Mouse (Mus musculus): ENCODE measurements around the gene Sparc. TPM values are rescaled to one million over a fixed set of nuclear protein-coding genes. Genes with fewer than 3 reads are reported as not detected.

Gene Sparc
- polyA plus RNA-seq, 1 experiment from 2014 or later: 1,532 TPM

DNA sequence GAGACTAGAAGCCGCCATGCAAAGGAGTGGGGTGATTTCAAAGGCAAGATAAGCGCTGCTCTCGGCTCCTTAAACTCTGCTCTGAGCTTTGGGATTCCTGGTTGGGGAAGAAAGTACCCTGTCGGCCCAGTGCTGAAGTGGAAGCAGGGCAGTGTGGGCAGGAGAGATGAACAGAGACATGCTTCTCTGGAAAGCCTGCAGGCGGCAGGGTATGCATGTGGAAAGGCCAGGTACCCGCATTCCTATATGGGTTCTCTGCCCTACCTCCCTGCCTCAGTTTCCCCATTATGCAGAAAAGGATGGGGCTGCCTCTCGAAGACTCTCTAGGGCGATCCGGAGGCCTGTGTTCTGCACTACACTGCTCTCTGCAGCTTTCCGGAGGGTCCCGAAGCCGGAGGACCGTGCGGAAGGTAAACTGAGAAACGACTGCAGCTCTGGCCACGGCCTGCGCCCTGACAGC lies 37.6 kb upstream of the Sparc start:
- under 1% methylated on average over 17 of the region's 17 CpGs for WGBS
- Histone ChIP-seq H3K27ac (peak overlapping the region; percentile 66), H3K4me3 (replicated peaks) (peak overlapping the region; percentile 82), H3K36me3 (no peaks in the 10 kb centered on the region), H3K27me3 (replicated peaks) (no peaks in the 10 kb centered on the region), H3K4me1 (replicated peaks) (peaks cover 17% of the 10 kb centered on the region), H3K4me2 (replicated peaks) (peak overlapping the region; percentile 85), H3K9ac (peak overlapping the region; percentile 70), H3K9me3 (no peaks in the 10 kb centered on the region)
- peak; percentile 52 for ATAC-seq

DNA sequence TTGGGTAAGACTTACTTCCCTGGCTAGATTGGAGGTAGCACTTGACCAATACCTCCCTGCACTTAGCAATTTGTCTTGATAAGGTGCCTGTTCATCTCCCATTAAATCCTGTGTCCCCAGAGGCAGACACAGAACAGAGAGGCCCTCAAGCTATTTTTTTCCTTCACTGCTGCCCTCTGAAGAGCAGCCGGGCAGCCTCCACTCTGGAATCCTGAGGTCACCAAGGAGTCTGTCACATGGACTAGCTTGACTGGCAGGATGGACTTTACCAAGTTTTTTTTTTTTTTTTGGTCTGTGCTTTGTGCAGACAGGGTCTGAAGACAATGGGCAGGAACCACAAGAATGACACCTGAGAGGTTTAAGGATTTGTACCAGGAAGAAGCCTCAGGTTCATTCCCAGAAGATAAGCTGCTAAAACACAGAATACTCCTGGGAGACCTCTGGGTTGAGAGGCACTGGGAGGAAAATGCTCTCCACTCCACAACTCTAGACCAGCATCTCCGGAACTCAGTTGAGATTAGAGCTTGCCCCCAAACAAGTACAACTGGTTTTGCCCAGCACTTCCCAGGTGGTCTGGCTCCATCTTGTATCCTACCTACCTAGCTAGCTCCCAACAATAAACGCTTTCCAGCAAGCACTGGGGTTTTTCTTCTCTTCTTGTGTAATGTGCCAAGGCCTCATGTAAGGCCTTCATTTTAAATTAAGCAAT lies 37.0 kb upstream of the Sparc start:
- Histone ChIP-seq H3K27me3 (replicated peaks) (no peaks in the 10 kb centered on the region), H3K27ac (peak overlapping the region; percentile 66), H3K4me3 (replicated peaks) (peak overlapping the region; percentile 82), H3K9ac (peak overlapping the region; percentile 70), H3K36me3 (no peaks in the 10 kb centered on the region), H3K9me3 (no peaks in the 10 kb centered on the region), H3K4me1 (replicated peaks) (peaks cover 17% of the 10 kb centered on the region), H3K4me2 (replicated peaks) (peak overlapping the region; percentile 85)
- no peak for ATAC-seq
- WGBS: 15% methylated on average over 3 of the region's 3 CpGs

DNA sequence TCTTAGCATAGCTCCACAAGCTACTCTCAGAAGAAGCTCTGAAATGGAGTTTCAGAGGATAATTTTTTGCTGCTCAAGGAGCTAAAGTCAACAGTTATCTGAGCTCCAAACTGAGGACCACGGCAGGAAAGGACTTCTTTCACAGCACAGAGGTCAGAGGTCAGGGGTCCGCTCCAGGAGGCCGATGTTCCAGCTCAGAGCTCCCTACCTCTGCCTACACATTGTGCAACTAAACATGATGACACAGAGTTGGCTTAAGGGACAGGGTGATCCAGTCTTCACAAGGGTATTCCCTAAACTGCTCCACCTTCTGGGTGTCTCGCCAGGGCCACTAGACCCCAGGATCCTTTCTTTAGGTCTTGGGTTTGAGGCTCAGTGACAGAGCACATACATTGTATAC lies 35.5 kb upstream of the Sparc start:
- Histone ChIP-seq H3K9ac (no peak overlapping the region), H3K4me2 (replicated peaks) (no peak overlapping the region), H3K4me3 (replicated peaks) (no peak overlapping the region), H3K27me3 (replicated peaks) (no peaks in the 10 kb centered on the region), H3K36me3 (no peaks in the 10 kb centered on the region), H3K9me3 (no peaks in the 10 kb centered on the region), H3K27ac (no peak overlapping the region), H3K4me1 (replicated peaks) (peaks cover 17% of the 10 kb centered on the region)
- ATAC-seq: no peak
- 53% methylated on average over 4 of the region's 4 CpGs for WGBS

DNA sequence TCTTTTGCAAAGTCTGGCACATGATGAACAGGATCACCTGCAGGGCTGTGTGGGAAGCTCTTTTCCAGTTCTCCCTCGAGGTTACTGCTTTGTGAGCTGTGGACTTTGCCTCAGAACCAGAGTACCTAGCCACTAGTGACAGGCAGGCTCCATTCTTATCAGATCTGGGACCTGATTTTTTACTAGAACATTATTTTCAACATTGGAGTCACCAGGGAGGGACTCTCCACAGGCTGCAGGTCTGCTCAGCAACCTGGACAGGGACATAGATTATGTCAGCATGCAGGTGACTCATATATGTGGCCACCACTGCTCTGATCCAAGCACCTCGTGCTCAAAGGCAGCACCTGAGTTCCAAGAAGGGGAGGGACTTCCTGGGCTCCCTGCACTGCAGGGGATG lies 32.2 kb upstream of the Sparc start:
- Histone ChIP-seq H3K9ac (no peak overlapping the region), H3K4me1 (replicated peaks) (peaks cover 9% of the 10 kb centered on the region), H3K9me3 (no peaks in the 10 kb centered on the region), H3K4me2 (replicated peaks) (no peak overlapping the region), H3K27me3 (replicated peaks) (no peaks in the 10 kb centered on the region), H3K4me3 (replicated peaks) (no peak overlapping the region), H3K27ac (no peak overlapping the region), H3K36me3 (no peaks in the 10 kb centered on the region)
- 47% methylated on average over 2 of the region's 2 CpGs for WGBS
- peak; percentile 82 for ATAC-seq

DNA sequence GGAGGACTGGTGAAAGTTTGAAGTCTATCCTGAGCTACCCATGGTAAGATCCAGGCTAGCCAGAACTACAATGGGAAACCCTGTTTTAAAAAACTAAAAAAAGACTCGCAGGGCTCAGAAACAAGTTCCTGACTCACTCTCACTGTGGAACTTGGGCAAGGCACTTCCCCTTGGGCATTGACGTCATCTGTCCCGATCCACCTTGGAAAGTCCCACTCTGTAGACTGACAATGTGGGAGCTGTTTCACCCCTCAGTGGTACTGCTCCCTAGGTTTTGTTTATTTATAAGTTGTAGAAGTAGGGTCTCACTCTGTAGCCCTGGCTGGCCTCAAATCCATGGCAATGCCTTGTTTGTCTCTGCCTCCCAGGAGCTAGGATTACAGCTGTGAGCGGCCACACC lies 30.7 kb upstream of the Sparc start:
- H3K4me3 ChIP-seq (replicated peaks): no peak overlapping the region
- no peak overlapping the region for H3K27ac ChIP-seq
- H3K9me3 ChIP-seq: no peaks in the 10 kb centered on the region
- 89% methylated on average over 4 of the region's 4 CpGs for WGBS
- no peak overlapping the region for H3K4me2 ChIP-seq (replicated peaks)
- no peak for ATAC-seq
- no peaks in the 10 kb centered on the region for H3K4me1 ChIP-seq (replicated peaks)
- H3K27me3 ChIP-seq (replicated peaks): no peaks in the 10 kb centered on the region
- no peaks in the 10 kb centered on the region for H3K36me3 ChIP-seq
- no peak overlapping the region for H3K9ac ChIP-seq

DNA sequence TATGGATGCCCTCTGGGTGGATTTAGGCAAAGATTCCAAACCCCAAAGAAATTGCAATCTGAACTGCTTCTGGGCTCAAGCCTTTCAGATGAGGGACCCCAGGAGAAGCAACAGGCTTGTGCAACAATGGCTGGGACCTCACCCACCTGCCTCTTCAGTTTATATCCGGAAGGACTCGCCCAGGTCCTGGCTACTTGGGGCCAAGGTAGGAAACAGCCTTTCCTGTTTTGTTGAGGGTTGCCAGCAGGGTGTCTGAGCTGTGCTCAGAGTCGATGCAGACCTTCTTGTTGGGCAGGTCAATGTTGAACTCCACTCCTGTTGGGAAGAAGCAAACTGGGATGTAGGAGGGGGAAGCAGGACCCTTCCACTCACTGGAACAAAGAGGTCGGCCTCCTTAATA lies 27.3 kb upstream of the Sparc start:
- no peak for ATAC-seq
- no peak overlapping the region for H3K9ac ChIP-seq
- 0 out of 2 replicates have a peak, but pooled peaks cover 3% of the 10 kb centered on the region for H3K4me1 ChIP-seq (replicated peaks)
- H3K4me3 ChIP-seq (replicated peaks): no peak overlapping the region
- H3K27me3 ChIP-seq (replicated peaks): no peaks in the 10 kb centered on the region
- H3K27ac ChIP-seq: no peak overlapping the region
- no peaks in the 10 kb centered on the region for H3K36me3 ChIP-seq
- no peaks in the 10 kb centered on the region for H3K9me3 ChIP-seq
- 77% methylated on average over 4 of the region's 4 CpGs for WGBS
- no peak overlapping the region for H3K4me2 ChIP-seq (replicated peaks)

DNA sequence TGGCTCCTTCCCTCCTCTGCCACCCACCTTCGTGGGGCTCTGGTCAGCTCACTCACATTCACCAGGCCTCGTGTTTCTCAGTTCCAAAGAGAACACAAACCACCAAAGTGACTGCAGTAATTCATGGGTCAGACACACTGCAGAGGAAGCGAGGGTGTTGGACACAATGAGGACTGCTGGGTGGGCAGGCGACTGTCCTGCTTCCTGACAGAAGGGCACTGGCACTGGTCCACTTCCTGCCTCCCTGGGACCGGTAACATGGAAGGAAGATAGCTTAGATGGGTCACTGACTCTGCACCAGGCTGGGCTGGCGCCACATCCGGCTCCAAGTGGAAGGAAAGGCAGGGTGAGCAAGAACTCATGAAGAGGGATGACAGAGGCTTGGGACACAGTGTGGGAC lies 26.5 kb upstream of the Sparc start:
- H3K27me3 ChIP-seq (replicated peaks): no peaks in the 10 kb centered on the region
- no peaks in the 10 kb centered on the region for H3K9me3 ChIP-seq
- H3K4me3 ChIP-seq (replicated peaks): no peak overlapping the region
- 0 out of 2 replicates have a peak, but pooled peaks cover 3% of the 10 kb centered on the region for H3K4me1 ChIP-seq (replicated peaks)
- H3K9ac ChIP-seq: no peak overlapping the region
- no peak for ATAC-seq
- WGBS: 73% methylated on average over 7 of the region's 7 CpGs
- no peak overlapping the region for H3K27ac ChIP-seq
- H3K4me2 ChIP-seq (replicated peaks): no peak overlapping the region
- no peaks in the 10 kb centered on the region for H3K36me3 ChIP-seq

DNA sequence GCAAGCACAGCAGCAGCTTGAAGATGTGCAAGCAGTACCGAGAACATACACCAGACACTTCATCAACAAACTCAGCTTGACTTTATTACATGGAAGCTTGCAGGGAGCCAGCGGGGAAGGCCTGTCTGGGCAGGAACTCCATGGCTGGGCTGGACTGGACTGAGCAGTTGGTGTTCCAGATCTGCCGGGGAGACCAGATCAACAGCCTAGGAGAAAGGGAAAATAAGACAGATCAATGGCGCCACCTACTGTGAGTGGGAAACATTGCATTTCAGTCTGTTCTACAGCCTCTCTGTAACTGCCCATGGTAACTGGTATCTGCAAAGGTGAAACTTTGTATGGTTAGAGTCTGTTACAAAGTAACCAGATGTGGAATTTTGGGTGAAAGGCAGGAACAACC lies 23.6 kb upstream of the Sparc start:
- H3K36me3 ChIP-seq: no peaks in the 10 kb centered on the region
- H3K9ac ChIP-seq: no peak overlapping the region

DNA sequence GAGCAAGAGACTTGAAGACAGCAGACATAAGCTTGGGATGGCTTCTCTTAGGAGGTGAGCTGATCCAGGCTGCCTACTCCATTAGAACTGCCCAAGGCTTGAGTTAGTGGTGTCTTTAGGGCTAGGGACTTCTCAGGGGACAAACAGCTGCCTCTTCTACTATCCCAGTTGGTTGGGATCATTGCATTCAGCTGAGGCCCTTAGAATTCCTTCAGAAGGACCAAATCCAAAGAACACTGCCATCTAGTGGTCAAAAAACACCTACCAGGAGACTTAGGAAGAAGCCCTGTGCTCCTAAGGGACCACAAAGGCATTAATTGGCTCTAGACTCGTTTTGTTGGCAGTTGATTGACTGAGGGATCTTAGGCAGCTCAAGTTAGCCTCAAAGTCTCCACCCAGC lies 21.8 kb upstream of the Sparc start:
- no peaks in the 10 kb centered on the region for H3K9me3 ChIP-seq
- no peaks in the 10 kb centered on the region for H3K36me3 ChIP-seq
- no peak overlapping the region for H3K27ac ChIP-seq
- no peaks in the 10 kb centered on the region for H3K27me3 ChIP-seq (replicated peaks)
- no peak overlapping the region for H3K4me3 ChIP-seq (replicated peaks)
- no peak overlapping the region for H3K9ac ChIP-seq
- no peak overlapping the region for H3K4me2 ChIP-seq (replicated peaks)
- ATAC-seq: peak; percentile 63
- 3% methylated on average over 1 of the region's 1 CpGs for WGBS
- 0 out of 2 replicates have a peak, but pooled peaks cover 3% of the 10 kb centered on the region for H3K4me1 ChIP-seq (replicated peaks)

More for the DNA sequence above, 23.6 kb upstream of the Sparc start:
- Histone ChIP-seq H3K27me3 (replicated peaks) (no peaks in the 10 kb centered on the region), H3K9me3 (no peaks in the 10 kb centered on the region), H3K4me1 (replicated peaks) (0 out of 2 replicates have a peak, but pooled peaks cover 3% of the 10 kb centered on the region), H3K4me2 (replicated peaks) (no peak overlapping the region), H3K4me3 (replicated peaks) (no peak overlapping the region), H3K27ac (no peak overlapping the region)
- ATAC-seq: peak; percentile 72
- 14% methylated on average over 4 of the region's 4 CpGs for WGBS

DNA sequence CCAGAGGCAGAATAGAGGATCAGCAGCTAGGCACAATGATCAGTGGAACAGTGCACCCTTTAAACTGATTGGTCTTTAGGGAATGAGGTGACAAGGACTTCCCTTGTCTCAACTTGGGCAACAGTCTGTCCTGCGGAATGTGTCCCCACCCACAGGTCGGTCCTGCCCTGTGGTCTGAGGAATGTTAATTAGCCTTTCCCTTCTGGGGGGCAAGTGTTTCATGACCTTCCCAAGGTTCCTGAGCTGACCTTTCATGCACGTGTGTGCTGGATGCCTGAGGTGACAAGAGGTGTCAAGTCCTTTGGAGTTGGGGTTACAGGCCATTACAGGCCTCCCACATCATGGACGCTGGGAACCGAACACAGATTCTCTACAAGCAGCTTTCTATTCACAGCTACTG lies 16.7 kb upstream of the Sparc start:
- 63% methylated on average over 5 of the region's 5 CpGs for WGBS
- H3K4me1 ChIP-seq (replicated peaks): no peaks in the 10 kb centered on the region
- no peak overlapping the region for H3K4me3 ChIP-seq (replicated peaks)
- no peaks in the 10 kb centered on the region for H3K36me3 ChIP-seq
- no peaks in the 10 kb centered on the region for H3K9me3 ChIP-seq
- no peaks in the 10 kb centered on the region for H3K27me3 ChIP-seq (replicated peaks)
- no peak overlapping the region for H3K27ac ChIP-seq
- ATAC-seq: no peak
- H3K4me2 ChIP-seq (replicated peaks): no peak overlapping the region
- no peak overlapping the region for H3K9ac ChIP-seq

DNA sequence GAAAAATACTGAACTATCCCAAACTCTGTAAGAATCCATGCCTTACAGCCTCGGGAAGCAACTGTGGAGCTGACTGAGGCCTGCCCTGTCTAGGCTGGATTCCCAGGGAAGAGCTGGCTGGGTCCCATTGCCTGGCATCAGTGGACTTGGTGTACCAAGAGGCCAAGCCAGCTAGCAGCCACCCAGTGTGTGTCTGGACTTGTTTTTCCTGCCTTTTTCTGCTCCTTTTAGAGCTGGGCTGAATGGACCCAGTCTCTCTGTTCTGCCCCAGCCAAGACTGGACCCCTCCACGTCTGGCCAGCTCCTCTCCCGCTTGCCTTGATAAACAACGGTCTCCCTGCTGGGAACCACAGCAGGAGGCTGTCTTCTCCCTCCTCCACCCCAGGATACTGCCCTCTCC lies 15.0 kb upstream of the Sparc start:
- 31% methylated on average over 4 of the region's 4 CpGs for WGBS
- no peak for ATAC-seq

DNA sequence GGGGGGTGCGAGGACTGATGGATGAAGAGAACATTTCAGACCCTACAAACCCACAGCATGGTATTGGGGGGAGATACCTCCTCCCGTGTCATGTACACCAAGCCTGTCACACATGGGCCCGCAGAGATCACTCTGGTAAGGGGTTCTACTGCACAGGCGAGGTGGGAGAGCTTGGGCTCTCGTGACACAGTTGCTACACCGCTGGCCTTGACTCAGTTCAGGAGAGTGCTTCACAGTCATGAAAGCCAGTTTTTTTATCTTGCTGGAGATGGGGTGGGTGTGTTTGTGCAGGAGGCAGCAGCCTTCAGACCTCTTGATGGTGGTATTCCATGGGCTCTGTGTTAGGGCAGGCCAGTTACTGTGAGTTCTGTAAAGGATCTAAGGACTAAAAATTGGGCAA lies 13.1 kb upstream of the Sparc start:
- Histone ChIP-seq H3K4me1 (replicated peaks) (peaks cover 5% of the 10 kb centered on the region; the same call in 1 of the 2 replicates), H3K4me2 (replicated peaks) (no peak overlapping the region), H3K27me3 (replicated peaks) (no peaks in the 10 kb centered on the region), H3K4me3 (replicated peaks) (no peak overlapping the region), H3K27ac (no peak overlapping the region), H3K36me3 (no peaks in the 10 kb centered on the region), H3K9me3 (no peaks in the 10 kb centered on the region), H3K9ac (no peak overlapping the region)
- 86% methylated on average over 6 of the region's 6 CpGs for WGBS
- no peak for ATAC-seq

More for the DNA sequence above, 15.0 kb upstream of the Sparc start:
- H3K27ac ChIP-seq: 0 out of 2 replicates have a peak overlapping the region, but pooled peaks have one; percentile 40
- peaks cover 4% of the 10 kb centered on the region; the same call in 1 of the 2 replicates for H3K4me1 ChIP-seq (replicated peaks)
- H3K36me3 ChIP-seq: no peaks in the 10 kb centered on the region
- no peaks in the 10 kb centered on the region for H3K27me3 ChIP-seq (replicated peaks)
- H3K9me3 ChIP-seq: no peaks in the 10 kb centered on the region
- H3K4me2 ChIP-seq (replicated peaks): no peak overlapping the region
- no peak overlapping the region for H3K9ac ChIP-seq
- no peak overlapping the region for H3K4me3 ChIP-seq (replicated peaks)

DNA sequence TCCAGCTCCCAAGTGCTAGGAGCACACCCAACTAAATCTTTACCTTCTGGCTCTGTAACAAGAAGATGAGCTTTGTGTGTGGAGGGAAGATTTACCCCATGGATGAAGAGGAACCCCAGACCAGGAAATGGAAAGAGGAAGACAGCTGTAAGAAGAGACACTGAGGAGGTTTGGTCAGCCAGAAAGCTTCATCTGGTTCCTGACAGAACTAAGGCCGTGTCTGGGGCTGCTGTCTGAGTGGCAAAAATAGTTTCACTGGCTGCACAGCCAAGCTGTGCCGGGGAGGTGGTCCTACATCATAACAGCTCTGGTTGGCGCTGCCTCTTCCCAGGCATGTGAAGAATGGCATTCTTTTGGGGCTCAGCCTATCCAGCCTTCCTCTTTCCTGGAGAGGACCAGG lies 10.0 kb upstream of the Sparc start:
- Histone ChIP-seq H3K4me1 (replicated peaks) (peaks cover 16% of the 10 kb centered on the region), H3K9ac (no peak overlapping the region), H3K4me2 (replicated peaks) (no peak overlapping the region), H3K27me3 (replicated peaks) (no peaks in the 10 kb centered on the region), H3K4me3 (replicated peaks) (no peak overlapping the region), H3K36me3 (no peaks in the 10 kb centered on the region), H3K27ac (peak overlapping the region; percentile 51), H3K9me3 (no peaks in the 10 kb centered on the region)
- 37% methylated on average over 3 of the region's 3 CpGs for WGBS
- no peak; the same call in 1 of the 2 replicates for ATAC-seq
